Mouse (Mus musculus): ENCODE measurements around the gene Rab20. TPM values are rescaled to one million over a fixed set of nuclear protein-coding genes. Genes with fewer than 3 reads are reported as not detected.

Gene Rab20
- polyA plus RNA-seq, 1 experiment = 12.5 TPM

DNA sequence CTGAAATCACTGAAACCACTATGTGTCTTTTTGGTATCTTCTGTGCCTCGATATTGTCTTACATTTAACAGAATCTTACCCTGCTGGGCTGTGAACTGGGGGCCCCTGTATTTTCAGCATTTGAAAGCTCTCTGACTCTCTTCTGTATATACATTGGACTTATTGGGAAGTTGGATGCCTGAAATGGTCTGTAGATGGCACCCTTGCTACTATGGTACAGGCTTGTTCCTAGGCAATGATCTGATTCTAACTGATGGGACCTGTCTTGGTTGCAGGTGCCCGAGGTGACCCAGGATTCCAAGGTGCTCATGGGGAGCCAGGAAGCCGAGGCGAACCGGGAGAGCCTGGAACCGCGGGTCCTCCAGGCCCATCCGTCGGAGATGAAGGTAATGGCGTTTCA, 63.4 kb downstream of the Rab20 start:
- no peak overlapping the region for H3K4me3 ChIP-seq (ENCODE audit: insufficient read depth, low read length)
- TF ChIP-seq POLR2A (IDR thresholded peaks at IDR 0.05; ENCODE audit: borderline replicate concordance, low read depth, low read length) = no peak
- TF ChIP-seq CTCF (IDR thresholded peaks at IDR 0.05; ENCODE audit: low read depth, low read length) = no peak
- H3K27ac ChIP-seq (ENCODE audit: insufficient read depth, low read depth, low read length) = no peak overlapping the region
- H3K4me1 ChIP-seq (ENCODE audit: control insufficient read depth, insufficient read depth, low read length) = peaks cover 22% of the 10 kb centered on the region

DNA sequence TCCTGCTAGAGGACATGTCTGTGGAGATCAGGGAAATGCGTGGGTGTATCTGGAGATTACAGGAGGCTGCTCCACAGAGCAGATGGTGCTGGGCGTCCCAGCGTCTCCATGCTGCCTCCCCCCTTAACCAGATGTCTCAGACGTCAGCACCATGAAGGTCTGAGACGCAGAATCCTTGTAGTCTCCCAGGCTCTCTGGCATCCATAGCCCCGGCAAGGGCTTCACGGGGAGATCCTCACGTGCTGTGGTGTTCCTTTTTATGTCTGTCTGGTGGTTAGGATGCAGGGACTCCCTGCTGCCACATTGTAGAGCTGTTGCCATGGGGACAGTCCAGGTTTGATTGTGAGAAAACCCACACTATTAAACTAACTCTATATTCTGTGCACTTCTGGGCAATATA, 64.2 kb downstream of the Rab20 start:
- Histone ChIP-seq H3K4me1 (ENCODE audit: control insufficient read depth, insufficient read depth, low read length) (peaks cover 22% of the 10 kb centered on the region), H3K27ac (ENCODE audit: insufficient read depth, low read depth, low read length) (no peak overlapping the region), H3K4me3 (ENCODE audit: insufficient read depth, low read length) (no peak overlapping the region)
- no peak for TF ChIP-seq POLR2A (IDR thresholded peaks at IDR 0.05; ENCODE audit: borderline replicate concordance, low read depth, low read length)
- TF ChIP-seq CTCF (IDR thresholded peaks at IDR 0.05; ENCODE audit: low read depth, low read length) = no peak

DNA sequence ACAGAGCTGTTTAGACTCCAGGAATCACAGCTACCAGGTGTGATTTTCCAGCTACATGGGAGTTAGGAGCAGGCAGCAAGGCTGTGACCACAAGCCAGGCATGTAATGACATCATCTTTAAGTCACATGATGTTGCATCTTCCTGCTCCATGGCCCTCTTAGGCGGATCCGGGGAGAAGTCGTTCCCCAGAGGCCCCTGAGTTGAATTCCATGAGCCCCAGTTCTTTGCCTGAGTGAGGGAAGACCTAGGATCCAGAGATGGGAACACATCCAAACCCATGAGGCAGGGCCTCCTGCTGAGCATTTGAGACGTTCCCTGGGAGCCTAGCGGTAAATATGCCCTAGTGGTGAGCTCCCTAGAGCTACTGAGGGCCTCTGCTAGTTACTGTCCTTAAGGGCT, 66.1 kb downstream of the Rab20 start:
- peaks cover 22% of the 10 kb centered on the region for H3K4me1 ChIP-seq (ENCODE audit: control insufficient read depth, insufficient read depth, low read length)
- TF ChIP-seq POLR2A (IDR thresholded peaks at IDR 0.05; ENCODE audit: borderline replicate concordance, low read depth, low read length) (no peak), CTCF (IDR thresholded peaks at IDR 0.05; ENCODE audit: low read depth, low read length) (no peak)
- no peak overlapping the region for H3K27ac ChIP-seq (ENCODE audit: insufficient read depth, low read depth, low read length)
- no peak overlapping the region for H3K4me3 ChIP-seq (ENCODE audit: insufficient read depth, low read length)

DNA sequence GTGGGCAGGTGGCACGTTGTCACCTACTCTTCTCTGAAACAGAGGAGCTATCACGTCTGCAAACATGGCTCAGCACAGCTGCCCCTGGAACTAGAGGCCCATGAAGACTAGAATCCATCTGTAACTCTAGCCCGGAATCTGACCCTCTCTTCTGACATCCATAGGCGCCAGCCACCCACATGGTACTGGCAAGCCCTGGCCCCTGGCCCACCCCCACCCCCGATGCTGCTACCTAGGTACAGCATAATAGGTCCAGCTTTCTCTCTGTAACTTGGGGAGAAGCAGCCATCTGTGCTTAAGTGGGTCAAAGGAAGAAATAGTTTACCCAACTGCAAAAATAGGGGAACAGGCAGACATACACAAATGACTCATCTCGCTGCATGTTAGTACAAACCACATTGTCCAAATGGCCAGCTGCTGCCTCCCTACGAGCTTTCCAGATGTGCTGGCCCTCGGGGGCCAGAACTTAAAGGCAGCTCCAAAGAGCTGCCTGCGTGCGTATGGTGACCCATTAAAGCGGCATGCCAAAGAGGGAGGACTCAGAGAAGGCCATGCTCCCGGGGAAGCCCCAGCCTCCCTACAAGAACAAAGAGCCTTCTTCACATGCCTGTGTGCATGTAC, 66.9 kb downstream of the Rab20 start:
- Histone ChIP-seq H3K4me1 (ENCODE audit: control insufficient read depth, insufficient read depth, low read length) (peaks cover 22% of the 10 kb centered on the region), H3K4me3 (ENCODE audit: insufficient read depth, low read length) (no peak overlapping the region), H3K27ac (ENCODE audit: insufficient read depth, low read depth, low read length) (peak overlapping the region; percentile 35)
- TF ChIP-seq CTCF (IDR thresholded peaks at IDR 0.05; ENCODE audit: low read depth, low read length) = no peak
- TF ChIP-seq POLR2A (IDR thresholded peaks at IDR 0.05; ENCODE audit: borderline replicate concordance, low read depth, low read length) = no peak

DNA sequence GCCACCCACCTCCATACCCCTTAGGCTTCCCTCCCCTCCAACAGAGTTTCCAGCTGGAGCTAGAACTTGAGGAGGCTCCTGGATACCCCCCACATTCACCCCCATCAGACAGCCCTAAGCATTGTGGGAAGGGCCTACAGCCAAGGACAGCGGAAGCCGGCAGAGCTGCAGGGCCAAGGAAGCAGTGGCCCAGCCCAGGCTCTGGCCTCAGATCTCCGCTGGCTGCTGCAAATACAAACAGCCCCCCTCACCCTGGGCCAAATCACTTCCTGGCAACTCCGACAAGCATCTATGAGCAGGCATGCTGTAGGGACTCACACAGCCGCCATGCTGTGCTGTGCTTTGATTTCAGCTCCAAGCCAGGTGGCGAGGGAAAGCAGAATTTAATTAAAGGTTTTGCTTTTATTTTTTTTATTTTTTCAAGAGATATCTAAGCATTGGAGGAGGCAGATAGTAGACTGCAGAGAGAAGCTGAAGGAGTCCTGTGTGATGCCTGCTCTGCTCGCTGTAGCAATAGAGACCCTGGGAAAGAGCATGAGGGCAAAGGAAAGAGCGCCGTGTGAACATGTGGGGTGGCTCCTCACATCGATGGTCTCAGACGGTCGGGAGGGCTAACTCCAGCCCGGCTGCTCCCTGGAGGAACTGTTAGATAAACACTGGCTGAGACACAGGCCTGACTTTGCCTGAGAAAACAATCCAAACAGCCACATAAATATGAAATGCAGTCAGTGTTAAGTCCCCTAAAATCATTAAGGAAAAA, 72.6 kb downstream of the Rab20 start:
- TF ChIP-seq POLR2A (IDR thresholded peaks at IDR 0.05; ENCODE audit: borderline replicate concordance, low read depth, low read length) (no peak), CTCF (IDR thresholded peaks at IDR 0.05; ENCODE audit: low read depth, low read length) (no peak)
- Histone ChIP-seq H3K27ac (ENCODE audit: insufficient read depth, low read depth, low read length) (no peak overlapping the region), H3K4me1 (ENCODE audit: control insufficient read depth, insufficient read depth, low read length) (peaks cover 9% of the 10 kb centered on the region), H3K4me3 (ENCODE audit: insufficient read depth, low read length) (no peak overlapping the region)

DNA sequence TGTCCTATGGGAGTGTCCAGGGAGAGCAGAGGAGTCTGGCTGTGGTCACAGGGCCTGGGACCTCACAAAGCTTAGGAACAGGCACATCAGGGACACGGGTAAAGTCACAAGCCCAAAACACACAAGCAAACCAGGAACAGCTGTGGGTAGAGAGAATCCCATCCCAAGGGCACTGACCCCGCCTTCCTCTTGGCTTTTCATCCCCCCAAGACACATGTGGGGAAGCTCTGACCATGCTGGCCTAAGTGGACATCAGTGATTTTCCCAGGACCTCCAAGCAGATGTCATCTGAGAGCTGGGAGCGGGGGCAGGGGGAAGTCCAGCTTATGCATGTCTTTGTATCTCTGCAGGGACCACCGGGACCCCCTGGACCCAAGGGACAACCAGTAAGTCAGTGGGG, 73.9 kb downstream of the Rab20 start:
- no peak overlapping the region for H3K27ac ChIP-seq (ENCODE audit: insufficient read depth, low read depth, low read length)
- peaks cover 4% of the 10 kb centered on the region; the same call in 1 of the 2 replicates for H3K4me1 ChIP-seq (ENCODE audit: control insufficient read depth, insufficient read depth, low read length)
- TF ChIP-seq POLR2A (IDR thresholded peaks at IDR 0.05; ENCODE audit: borderline replicate concordance, low read depth, low read length) = no peak
- TF ChIP-seq CTCF (IDR thresholded peaks at IDR 0.05; ENCODE audit: low read depth, low read length) = no peak
- no peak overlapping the region for H3K4me3 ChIP-seq (ENCODE audit: insufficient read depth, low read length)

DNA sequence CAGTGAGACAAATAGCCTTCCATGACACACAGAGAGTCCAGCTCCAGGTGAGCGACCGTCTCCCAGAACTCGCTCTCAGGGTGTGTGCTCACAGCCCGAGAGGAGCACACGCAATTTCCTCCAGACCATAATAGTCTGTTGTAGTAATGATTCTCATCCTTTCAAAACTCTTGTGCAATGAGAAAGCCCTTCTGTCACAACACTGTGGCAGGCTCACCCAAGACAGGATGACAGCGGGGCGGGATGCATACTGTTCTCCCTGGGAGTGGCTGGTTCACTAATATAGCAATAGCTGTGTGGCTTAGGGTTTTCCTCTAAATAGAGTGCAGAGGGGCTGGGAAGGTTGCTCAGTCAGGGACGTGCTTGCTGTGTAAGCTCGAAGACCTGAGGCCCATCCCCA, 74.7 kb downstream of the Rab20 start:
- peaks cover 4% of the 10 kb centered on the region; the same call in 1 of the 2 replicates for H3K4me1 ChIP-seq (ENCODE audit: control insufficient read depth, insufficient read depth, low read length)
- TF ChIP-seq POLR2A (IDR thresholded peaks at IDR 0.05; ENCODE audit: borderline replicate concordance, low read depth, low read length) = no peak
- TF ChIP-seq CTCF (IDR thresholded peaks at IDR 0.05; ENCODE audit: low read depth, low read length) = no peak
- no peak overlapping the region for H3K4me3 ChIP-seq (ENCODE audit: insufficient read depth, low read length)
- no peak overlapping the region for H3K27ac ChIP-seq (ENCODE audit: insufficient read depth, low read depth, low read length)

Other genes starting within 250 kb of the Rab20 start
- gene Col4a2, start 165.9 kb downstream of the Rab20 start, polyA plus RNA-seq (2012; ENCODE audit: insufficient read depth, insufficient read length, missing spikeins) = 2.6 and 2.7 TPM in 2 replicates
- gene Col4a1, start 165.9 kb downstream of the Rab20 start, polyA plus RNA-seq (2012; ENCODE audit: insufficient read depth, insufficient read length, missing spikeins) = 2.7 and 7.2 TPM in 2 replicates
- gene Naxd, start 18.8 kb upstream of the Rab20 start, polyA plus RNA-seq (2012; ENCODE audit: insufficient read depth, insufficient read length, missing spikeins) = 45.1 and 48.0 TPM in 2 replicates
- 19.5 and 27.3 TPM in 2 replicates for gene Cars2, start 72.1 kb upstream of the Rab20 start, polyA plus RNA-seq (2012; ENCODE audit: insufficient read depth, insufficient read length, missing spikeins)
- 52.6 and 59.4 TPM in 2 replicates for gene Ing1, start 76.9 kb upstream of the Rab20 start, polyA plus RNA-seq (2012; ENCODE audit: insufficient read depth, insufficient read length, missing spikeins)
- gene Ankrd10, start 157.0 kb upstream of the Rab20 start, polyA plus RNA-seq (2012; ENCODE audit: insufficient read depth, insufficient read length, missing spikeins) = 23.0 and 25.8 TPM in 2 replicates
- gene 1700016D06Rik, start 222.4 kb upstream of the Rab20 start, polyA plus RNA-seq (2012; ENCODE audit: insufficient read depth, insufficient read length, missing spikeins) = not detected in 2 replicates
- gene Arhgef7, start 249.0 kb upstream of the Rab20 start, polyA plus RNA-seq (2012; ENCODE audit: insufficient read depth, insufficient read length, missing spikeins) = 53.8 and 59.8 TPM in 2 replicates